Comparison of ENCODE assay signal across 31 mouse cellular contexts in genomic region chr13:97802386-97802785, GRCm38 (mm10). TPM values are rescaled to one million over a fixed set of nuclear protein-coding genes. Genes with fewer than 3 reads are reported as not detected.
DNase-seq lines count a peak whose midpoint lies in the region; ATAC-seq and TF ChIP-seq lines count a peak whose summit lies in the region.
"Had no signal": no experiment of that assay in that cellular context is flagged by ENCODE, and none has a peak within 500 bp of the region (broad histone marks: within the 10 kb centered on the region; RNA-seq: fewer than 3 reads in every experiment).

No protein-coding gene starts in this region.

- TF ChIP-seq CTCF in forebrain, postnatal 0 days (IDR thresholded peaks at IDR 0.05; ENCODE audit: low read depth), result no peak
- TF ChIP-seq CTCF in layer of hippocampus, adult 2 months (conservative IDR thresholded peaks at IDR 0.05), result no peak

- peak overlapping the region; percentile 66 for H3K27ac ChIP-seq in forebrain, embryonic 10.5 days
- no peak overlapping the region for H3K27ac ChIP-seq in forebrain, postnatal 0 days (ENCODE audit: low read depth, low read length)
- H3K27ac ChIP-seq in layer of hippocampus, adult 2 months, result peak overlapping the region; percentile 36; the same call in 1 of the 2 replicates
- H3K27ac ChIP-seq: forebrain, embryonic 15.5 days; gastrocnemius, adult 2 months; heart, embryonic 15.5 days; hindbrain, embryonic 13.5 days; kidney, embryonic 15.5 days; limb, embryonic 13.5 days; liver, embryonic 12.5 days; macrophage; midbrain, embryonic 13.5 days; neural tube, embryonic 15.5 days; stomach, embryonic 15.5 days had no signal

- no peak overlapping the region for H3K4me2 ChIP-seq in forebrain, postnatal 0 days (ENCODE audit: low read depth)
- peak overlapping the region; percentile 26 for H3K4me2 ChIP-seq in myocyte (ENCODE audit: low read depth)
- H3K4me2 ChIP-seq: forebrain, embryonic 15.5 days; heart, embryonic 15.5 days; hindbrain, embryonic 13.5 days; kidney, embryonic 15.5 days; limb, embryonic 13.5 days; liver, embryonic 12.5 days; midbrain, embryonic 13.5 days; neural tube, embryonic 15.5 days; stomach, embryonic 15.5 days had no signal

- H3K9ac ChIP-seq in forebrain, postnatal 0 days, result no peak overlapping the region
- H3K9ac ChIP-seq: forebrain, embryonic 15.5 days; heart, embryonic 15.5 days; hindbrain, embryonic 13.5 days; kidney, embryonic 15.5 days; limb, embryonic 13.5 days; liver, embryonic 12.5 days; midbrain, embryonic 13.5 days; neural tube, embryonic 15.5 days; stomach, embryonic 15.5 days had no signal

- H3K36me3 ChIP-seq in forebrain, embryonic 10.5 days (replicated peaks), result no peaks in the 10 kb centered on the region
- no peaks in the 10 kb centered on the region for H3K36me3 ChIP-seq in forebrain, postnatal 0 days (ENCODE audit: insufficient read depth)
- H3K36me3 ChIP-seq in myocyte (ENCODE audit: control insufficient read depth, insufficient read depth), result no peaks in the 10 kb centered on the region
- H3K36me3 ChIP-seq: forebrain, embryonic 15.5 days; heart, embryonic 15.5 days; hindbrain, embryonic 13.5 days; kidney, embryonic 15.5 days; limb, embryonic 13.5 days; liver, embryonic 12.5 days; midbrain, embryonic 13.5 days; neural tube, embryonic 15.5 days; stomach, embryonic 15.5 days had no signal

- no peak for DNase-seq in forebrain, embryonic 10.5 days (ENCODE audit: extremely low spot score, low spot score)
- no peak for DNase-seq in forebrain, postnatal 0 days
- no peak for DNase-seq in layer of hippocampus, adult 2 months (ENCODE audit: low spot score in 2 of 2)
- DNase-seq in layer of hippocampus, adult 9-10 months (ENCODE audit: low spot score), result no peak
- peak; percentile 74 for DNase-seq in R1 (ENCODE audit: low read depth, low spot score)
- no peak for DNase-seq in thymus, adult 18-20 months
- DNase-seq in left cerebral cortex, adult 8-10 months (ENCODE audit: low spot score in 2 of 2), result no peak
- DNase-seq: adrenal gland, adult 8-10 months; cerebellum, adult 8-10 months; cerebellum, postnatal 25 days; gastrocnemius, adult 2 months; heart, postnatal 36 days; kidney, adult 18-20 months; kidney, postnatal 4 days; layer of hippocampus, adult 9-11 months; lung, adult 2 months; lung, postnatal 10 days; retina, postnatal 1 day; right cerebral cortex, postnatal 25 days had no signal

- H3K27me3 ChIP-seq in forebrain, embryonic 10.5 days (ENCODE audit: poor library complexity, severe bottlenecking), result 0 out of 2 replicates have a peak, but pooled peaks cover 4% of the 10 kb centered on the region
- no peaks in the 10 kb centered on the region for H3K27me3 ChIP-seq in forebrain, postnatal 0 days (ENCODE audit: insufficient read depth, low read length)
- H3K27me3 ChIP-seq in myocyte (ENCODE audit: control insufficient read depth, insufficient read depth, insufficient read length), result no peaks in the 10 kb centered on the region
- H3K27me3 ChIP-seq: CH12.LX; forebrain, embryonic 15.5 days; heart, embryonic 15.5 days; hindbrain, embryonic 13.5 days; kidney, embryonic 15.5 days; limb, embryonic 13.5 days; midbrain, embryonic 13.5 days; neural tube, embryonic 15.5 days; stomach, embryonic 15.5 days had no signal

- ATAC-seq in forebrain, postnatal 0 days, result no peak
- ATAC-seq: forebrain, embryonic 15.5 days; liver, embryonic 12.5 days; midbrain, embryonic 13.5 days had no signal

- H3K4me3 ChIP-seq in forebrain, embryonic 10.5 days, result no peak overlapping the region
- no peak overlapping the region for H3K4me3 ChIP-seq in forebrain, postnatal 0 days (ENCODE audit: low read depth, low read length)
- H3K4me3 ChIP-seq in layer of hippocampus, adult 2 months, result no peak overlapping the region
- H3K4me3 ChIP-seq in myocyte, result no peak overlapping the region
- H3K4me3 ChIP-seq: forebrain, embryonic 15.5 days; gastrocnemius, adult 2 months; heart, embryonic 15.5 days; hindbrain, embryonic 13.5 days; kidney, embryonic 15.5 days; limb, embryonic 13.5 days; liver, embryonic 12.5 days; midbrain, embryonic 13.5 days; neural tube, embryonic 15.5 days; stomach, embryonic 15.5 days had no signal

- 44% methylated on average over 4 of the region's 4 CpGs for WGBS in forebrain, embryonic 10.5 days
- WGBS in forebrain, postnatal 0 days, result 43% methylated on average over 4 of the region's 4 CpGs

- H3ac ChIP-seq in myocyte (ENCODE audit: control insufficient read depth, insufficient read length), result no peak overlapping the region

- no peaks in the 10 kb centered on the region for H3K79me2 ChIP-seq in myocyte (ENCODE audit: control insufficient read depth, insufficient read depth)

- H3K4me1 ChIP-seq in forebrain, embryonic 10.5 days, result peaks cover 60% of the 10 kb centered on the region
- H3K4me1 ChIP-seq in forebrain, postnatal 0 days (ENCODE audit: insufficient read depth), result 0 out of 2 replicates have a peak, but pooled peaks cover 4% of the 10 kb centered on the region
- H3K4me1 ChIP-seq: heart, embryonic 15.5 days; liver, embryonic 12.5 days; stomach, embryonic 15.5 days had no signal

- TF ChIP-seq POLR2A in myocyte (IDR thresholded peaks at IDR 0.05; ENCODE audit: insufficient read length, low read depth), result no peak

- no peaks in the 10 kb centered on the region for H3K9me3 ChIP-seq in forebrain, embryonic 10.5 days
- H3K9me3 ChIP-seq in forebrain, postnatal 0 days (ENCODE audit: low read length), result no peaks in the 10 kb centered on the region
- H3K9me3 ChIP-seq: forebrain, embryonic 15.5 days; heart, embryonic 15.5 days; hindbrain, embryonic 13.5 days; kidney, embryonic 15.5 days; limb, embryonic 13.5 days; liver, embryonic 12.5 days; midbrain, embryonic 13.5 days; neural tube, embryonic 15.5 days; stomach, embryonic 15.5 days had no signal

TF ChIP-seq in myocyte, 11 proteins besides CTCF, POLR2A, EP300 and RAD21:
- TF ChIP-seq REST (IDR thresholded peaks at IDR 0.05; ENCODE audit: insufficient read depth, insufficient read length), result no peak
- no peak for TF ChIP-seq MYOG (IDR thresholded peaks at IDR 0.05; ENCODE audit: control insufficient read depth in 1 of 3, insufficient read depth in 1 of 3, insufficient read length in 2 of 3, low read depth in 2 of 3)
- TF ChIP-seq E2F4 (IDR thresholded peaks at IDR 0.05; ENCODE audit: insufficient read depth), result no peak
- no peak for TF ChIP-seq POLR2AphosphoS2 (IDR thresholded peaks at IDR 0.05; ENCODE audit: insufficient read length, low read depth)
- TF ChIP-seq TCF3 (IDR thresholded peaks at IDR 0.05; ENCODE audit: insufficient read length, low read depth), result no peak
- no peak for TF ChIP-seq USF1 (IDR thresholded peaks at IDR 0.05; ENCODE audit: low read depth)
- no peak for TF ChIP-seq TCF12 (IDR thresholded peaks at IDR 0.05; ENCODE audit: insufficient read depth, poor library complexity, severe bottlenecking)
- no peak for TF ChIP-seq MYOD1 (IDR thresholded peaks at IDR 0.05; ENCODE audit: control insufficient read depth in 1 of 3, insufficient read length in 2 of 3, low read depth in 2 of 3)
- no peak for TF ChIP-seq MAX (IDR thresholded peaks at IDR 0.05; ENCODE audit: low read depth)
- no peak for TF ChIP-seq SRF (IDR thresholded peaks at IDR 0.05; ENCODE audit: control insufficient read depth, insufficient read length, low read depth)
- no peak for TF ChIP-seq CEBPB (IDR thresholded peaks at IDR 0.05; ENCODE audit: insufficient read depth, poor library complexity, severe bottlenecking)

RNA-seq across cellular contexts. Expression of gene Gm10260, which starts 42.0 kb away (rescaled TPM):
- polyA plus RNA-seq in forebrain, embryonic 10.5 days (2016; fragmentation: Nextera tagmentation; extraction: Ambion mirVana), result 5.5 and 6.2 TPM in 2 replicates
- total RNA-seq in forebrain, postnatal 0 days (2014; rRNA removed), result 6.3 and 11.4 TPM in 2 replicates
- polyA plus RNA-seq in forebrain, postnatal 0 days (2015; fragmentation: Nextera tagmentation; extraction: Ambion mirVana), result 4.6 TPM in 2 replicates
- total RNA-seq in layer of hippocampus, adult 2 months (2021), result 10 to 100 TPM; 82.3 to 86.7 TPM
- polyA plus RNA-seq in myocyte (2012; fragmentation: generic; extraction: Trizol), result 4,315 TPM
- total RNA-seq in left cerebral cortex, adult 8-10 months (2022), result 10 to 100 TPM; 65.4 to 98.8 (median 81.4) TPM
